Mouse (Mus musculus): ENCODE results near the gene Slc4a11.
A peak's percentile ranks its signal among the peaks of the same experiment; 100 is the strongest.

Gene Slc4a11

GRCm38 (mm10) chr2:130697153-130697810 lies at the start of gene Slc4a11:
Gene Slc4a11 (minus strand): TSS chr2:130697519.
- peak; percentile 63 to 72 for DNase-seq

- DNase-seq = no peak
Measured at GRCm38 (mm10) chr2:130743576-130743975, 46.3 kb upstream of the Slc4a11 start.

GRCm38 (mm10) chr2:130740096-130740495 lies 42.8 kb upstream of the Slc4a11 start:
- DNase-seq = no peak

- no peak for DNase-seq
Measured at GRCm38 (mm10) chr2:130738019-130738418, 40.7 kb upstream of the Slc4a11 start.

GRCm38 (mm10) chr2:130735281-130735680 lies 38.0 kb upstream of the Slc4a11 start:
- no peak for DNase-seq

- DNase-seq = no peak
Measured at GRCm38 (mm10) chr2:130733444-130733843, 36.1 kb upstream of the Slc4a11 start.

- no peak for DNase-seq
Measured at GRCm38 (mm10) chr2:130731855-130732254, 34.5 kb upstream of the Slc4a11 start.

- no peak for DNase-seq
Measured at GRCm38 (mm10) chr2:130730746-130731145, 33.4 kb upstream of the Slc4a11 start.

- DNase-seq = no peak
Measured at GRCm38 (mm10) chr2:130728906-130729585, 31.7 kb upstream of the Slc4a11 start.

- no peak for DNase-seq
Measured at GRCm38 (mm10) chr2:130727752-130728151, 30.4 kb upstream of the Slc4a11 start.

- no peak for DNase-seq
Measured at GRCm38 (mm10) chr2:130724369-130724768, 27.1 kb upstream of the Slc4a11 start.

GRCm38 (mm10) chr2:130717951-130718350 lies 20.6 kb upstream of the Slc4a11 start:
- no peak for DNase-seq

- DNase-seq = no peak
Measured at GRCm38 (mm10) chr2:130707057-130707456, 9.7 kb upstream of the Slc4a11 start.

- no peak for DNase-seq
Measured at GRCm38 (mm10) chr2:130706602-130707001, 9.3 kb upstream of the Slc4a11 start.

GRCm38 (mm10) chr2:130705178-130705577 lies 7.9 kb upstream of the Slc4a11 start:
- DNase-seq = no peak

- DNase-seq = no peak
Measured at GRCm38 (mm10) chr2:130704040-130705001, 7.0 kb upstream of the Slc4a11 start.

- no peak for DNase-seq
Measured at GRCm38 (mm10) chr2:130697821-130698266, 525 bp upstream of the Slc4a11 start.

- DNase-seq = peak; percentile 6 to 11
Measured at GRCm38 (mm10) chr2:130696700-130697152, 593 bp downstream of the Slc4a11 start.

GRCm38 (mm10) chr2:130693563-130693962 lies 3.8 kb downstream of the Slc4a11 start:
- no peak for DNase-seq

GRCm38 (mm10) chr2:130689011-130689410 lies 8.3 kb downstream of the Slc4a11 start:
- DNase-seq = no peak

- DNase-seq = no peak
Measured at GRCm38 (mm10) chr2:130685426-130685825, 11.9 kb downstream of the Slc4a11 start.

GRCm38 (mm10) chr2:130681531-130681930 lies 15.8 kb downstream of the Slc4a11 start:
- no peak for DNase-seq

- no peak for DNase-seq
Measured at GRCm38 (mm10) chr2:130679899-130680298, 17.4 kb downstream of the Slc4a11 start.
